Mouse (Mus musculus): Measurements from ENCODE around the gene Ulk2. TPM values are rescaled to one million over a fixed set of nuclear protein-coding genes. Genes with fewer than 3 reads are reported as not detected.
"Not testable (repeated sequence)": the region's sequence is repeated elsewhere in the genome, so short reads cannot be mapped to it uniquely, and the experiment has no call there.

Ulk2 gene
- polyA plus RNA-seq (2016; fragmentation: Nextera tagmentation; extraction: Ambion mirVana): 9.8 and 11.5 TPM in 2 replicates

- peak; percentile 92 for DNase-seq (ENCODE audit: low spot score)
- under 1% methylated on average over 57 of the region's 58 CpGs for WGBS
- Histone ChIP-seq H3K4me3 (peak within 1 kb of the TSS; percentile 98), H3K9me3 (no peaks in the 10 kb centered on the region), H3K36me3 (peaks cover 3% of the 10 kb centered on the region; the same call in 1 of the 2 replicates), H3K27ac (peak within 1 kb of the TSS; percentile 98), H3K27me3 (ENCODE audit: insufficient read depth, poor library complexity, severe bottlenecking) (no peaks in the 10 kb centered on the region), H3K4me1 (no peaks in the 10 kb centered on the region)
These were observed at the start of gene Ulk2 for GRCm38 (mm10) chr11:61854988-61855411. Gene Ulk2, minus strand, starts transcription at chr11:61855073.

- H3K4me1 ChIP-seq: no peaks in the 10 kb centered on the region
- no peak for DNase-seq (ENCODE audit: low spot score)
- WGBS: 82% methylated on average over 5 of the region's 5 CpGs
- H3K27ac ChIP-seq: no peak overlapping the region
- no peaks in the 10 kb centered on the region for H3K27me3 ChIP-seq (ENCODE audit: insufficient read depth, poor library complexity, severe bottlenecking)
- no peak overlapping the region for H3K4me3 ChIP-seq
- H3K9me3 ChIP-seq: no peaks in the 10 kb centered on the region
- H3K36me3 ChIP-seq: peaks cover 59% of the 10 kb centered on the region
These were observed 27.3 kb upstream of the Ulk2 start for GRCm38 (mm10) chr11:61882183-61882582.

GRCm38 (mm10) chr11:61879921-61880320 lies 25.0 kb upstream of the Ulk2 start:
- Histone ChIP-seq H3K9me3 (no peaks in the 10 kb centered on the region), H3K36me3 (peaks cover 67% of the 10 kb centered on the region)

GRCm38 (mm10) chr11:61871881-61872280 lies 17.0 kb upstream of the Ulk2 start:
- Histone ChIP-seq H3K27ac (no peak overlapping the region), H3K27me3 (ENCODE audit: insufficient read depth, poor library complexity, severe bottlenecking) (no peaks in the 10 kb centered on the region), H3K4me3 (no peak overlapping the region), H3K4me1 (no peaks in the 10 kb centered on the region), H3K36me3 (peaks cover 78% of the 10 kb centered on the region), H3K9me3 (no peaks in the 10 kb centered on the region)
- no peak for DNase-seq (ENCODE audit: low spot score)
- 97% methylated on average over 5 of the region's 5 CpGs for WGBS

More at GRCm38 (mm10) chr11:61879921-61880320, 25.0 kb upstream of the Ulk2 start:
- DNase-seq (ENCODE audit: low spot score): no peak
- Histone ChIP-seq H3K27ac (no peak overlapping the region), H3K4me3 (no peak overlapping the region), H3K27me3 (ENCODE audit: insufficient read depth, poor library complexity, severe bottlenecking) (no peaks in the 10 kb centered on the region), H3K4me1 (no peaks in the 10 kb centered on the region)

GRCm38 (mm10) chr11:61866856-61867255 lies 12.0 kb upstream of the Ulk2 start:
- Histone ChIP-seq H3K4me1 (no peaks in the 10 kb centered on the region), H3K9me3 (no peaks in the 10 kb centered on the region), H3K4me3 (no peak overlapping the region), H3K27ac (no peak overlapping the region), H3K36me3 (peaks cover 36% of the 10 kb centered on the region), H3K27me3 (ENCODE audit: insufficient read depth, poor library complexity, severe bottlenecking) (no peaks in the 10 kb centered on the region)
- no peak for DNase-seq (ENCODE audit: low spot score)

- Histone ChIP-seq H3K27ac (no peak overlapping the region), H3K4me3 (no peak overlapping the region), H3K27me3 (ENCODE audit: insufficient read depth, poor library complexity, severe bottlenecking) (no peaks in the 10 kb centered on the region), H3K36me3 (0 out of 2 replicates have a peak, but pooled peaks cover 3% of the 10 kb centered on the region), H3K9me3 (no peaks in the 10 kb centered on the region), H3K4me1 (no peaks in the 10 kb centered on the region)
- 63% methylated on average over 6 of the region's 6 CpGs for WGBS
- no peak for DNase-seq (ENCODE audit: low spot score)
These were observed 7.1 kb upstream of the Ulk2 start for GRCm38 (mm10) chr11:61861781-61862547.

- Histone ChIP-seq H3K27ac (no peak overlapping the region), H3K9me3 (no peaks in the 10 kb centered on the region), H3K4me1 (no peaks in the 10 kb centered on the region), H3K27me3 (ENCODE audit: insufficient read depth, poor library complexity, severe bottlenecking) (no peaks in the 10 kb centered on the region), H3K4me3 (no peak overlapping the region), H3K36me3 (no peaks in the 10 kb centered on the region)
- no peak for DNase-seq (ENCODE audit: low spot score)
- WGBS: 77% methylated on average over 1 of the region's 1 CpGs
These were observed 4.4 kb upstream of the Ulk2 start for GRCm38 (mm10) chr11:61859316-61859715.

- no peak for DNase-seq (ENCODE audit: low spot score)
- Histone ChIP-seq H3K27ac (peak overlapping the region; percentile 98), H3K36me3 (peaks cover 2% of the 10 kb centered on the region; the same call in 1 of the 2 replicates), H3K4me1 (no peaks in the 10 kb centered on the region), H3K4me3 (peak overlapping the region; percentile 98), H3K27me3 (ENCODE audit: insufficient read depth, poor library complexity, severe bottlenecking) (no peaks in the 10 kb centered on the region), H3K9me3 (no peaks in the 10 kb centered on the region)
- 44% methylated on average over 6 of the region's 6 CpGs for WGBS
These were observed 666 bp upstream of the Ulk2 start for GRCm38 (mm10) chr11:61855539-61855938.

GRCm38 (mm10) chr11:61854211-61854987 lies 474 bp downstream of the Ulk2 start:
- H3K4me1 ChIP-seq: no peaks in the 10 kb centered on the region
- H3K27me3 ChIP-seq (ENCODE audit: insufficient read depth, poor library complexity, severe bottlenecking): no peaks in the 10 kb centered on the region
- H3K4me3 ChIP-seq: peak overlapping the region; percentile 98
- peak; percentile 92 for DNase-seq (ENCODE audit: low spot score)
- H3K27ac ChIP-seq: peak overlapping the region; percentile 98
- peaks cover 3% of the 10 kb centered on the region; the same call in 1 of the 2 replicates for H3K36me3 ChIP-seq
- H3K9me3 ChIP-seq: no peaks in the 10 kb centered on the region
- under 1% methylated on average over 87 of the region's 87 CpGs for WGBS

- H3K4me1 ChIP-seq: no peaks in the 10 kb centered on the region
- H3K27ac ChIP-seq: peak overlapping the region; percentile 98
- no peak for DNase-seq (ENCODE audit: low spot score)
- H3K36me3 ChIP-seq: peaks cover 3% of the 10 kb centered on the region; the same call in 1 of the 2 replicates
- H3K4me3 ChIP-seq: peak overlapping the region; percentile 98
- WGBS: 21% methylated on average over 5 of the region's 5 CpGs
- no peaks in the 10 kb centered on the region for H3K27me3 ChIP-seq (ENCODE audit: insufficient read depth, poor library complexity, severe bottlenecking)
- H3K9me3 ChIP-seq: no peaks in the 10 kb centered on the region
These were observed 1.2 kb downstream of the Ulk2 start for GRCm38 (mm10) chr11:61853659-61854058.

- Histone ChIP-seq H3K27me3 (ENCODE audit: insufficient read depth, poor library complexity, severe bottlenecking) (no peaks in the 10 kb centered on the region), H3K4me1 (no peaks in the 10 kb centered on the region), H3K27ac (no peak overlapping the region), H3K4me3 (no peak overlapping the region), H3K9me3 (no peaks in the 10 kb centered on the region), H3K36me3 (peaks cover 3% of the 10 kb centered on the region; the same call in 1 of the 2 replicates)
- DNase-seq (ENCODE audit: low spot score): no peak
These were observed 2.0 kb downstream of the Ulk2 start for GRCm38 (mm10) chr11:61852916-61853315.

- 80% methylated on average over 3 of the region's 3 CpGs for WGBS
- no peak for DNase-seq (ENCODE audit: low spot score)
These were observed 3.7 kb downstream of the Ulk2 start for GRCm38 (mm10) chr11:61851195-61851594.

GRCm38 (mm10) chr11:61840663-61841062 lies 14.2 kb downstream of the Ulk2 start:
- not testable (repeated sequence) for DNase-seq (ENCODE audit: low spot score)
- 60% methylated on average over 3 of the region's 3 CpGs for WGBS

More at GRCm38 (mm10) chr11:61851195-61851594, 3.7 kb downstream of the Ulk2 start:
- Histone ChIP-seq H3K36me3 (peaks cover 3% of the 10 kb centered on the region; the same call in 1 of the 2 replicates), H3K9me3 (no peaks in the 10 kb centered on the region), H3K4me3 (no peak overlapping the region), H3K27me3 (ENCODE audit: insufficient read depth, poor library complexity, severe bottlenecking) (no peaks in the 10 kb centered on the region), H3K27ac (no peak overlapping the region), H3K4me1 (0 out of 2 replicates have a peak, but pooled peaks cover 4% of the 10 kb centered on the region)

More at GRCm38 (mm10) chr11:61840663-61841062, 14.2 kb downstream of the Ulk2 start:
- H3K4me1 ChIP-seq; H3K9me3 ChIP-seq; H3K27ac ChIP-seq; H3K27me3 ChIP-seq (ENCODE audit: insufficient read depth, poor library complexity, severe bottlenecking); H3K4me3 ChIP-seq: not testable (repeated sequence)
- H3K36me3 ChIP-seq: peaks cover 31% of the 10 kb centered on the region

All from heart, embryonic 10.5 days (tissue).